Mouse (Mus musculus) hindbrain, embryonic 13.5 days (tissue): ENCODE measurements around the gene Rap1gap2. TPM values are rescaled to one million over a fixed set of nuclear protein-coding genes. Genes with fewer than 3 reads are reported as not detected.
A peak's percentile ranks its signal among the peaks of the same experiment; 100 is the strongest.

Source experiments
- ATAC-seq: fragments of 200-750 bp; cut with Nextera tagmentation; 2 replicates; pipeline ENCODE4 v1.8.0; 2017; ENCODE audit warnings: moderate TSS enrichment; ENCODE audit not compliant: low FRiP score
- H3K27ac ChIP-seq: fragments of 300-500 bp; sonication (generic); 2 replicates; pipeline ENCODE4 v1.5.1; 2015; ENCODE audit warnings: inconsistent platforms, mild to moderate bottlenecking, moderate library complexity
- H3K27me3 ChIP-seq: fragments of 300-500 bp; sonication (generic); 2 replicates; pipeline ENCODE4 v1.6.1; 2015; ENCODE audit warnings: mild to moderate bottlenecking, inconsistent platforms
- H3K36me3 ChIP-seq: fragments of 300-500 bp; sonication (generic); 2 replicates; pipeline ENCODE4 v1.6.1; 2015; ENCODE audit warnings: mild to moderate bottlenecking, inconsistent platforms
- H3K4me1 ChIP-seq: fragments of 300-500 bp; sonication (generic); replicated peaks from 2 replicates; pipeline ENCODE4 v1.6.1; 2015; ENCODE audit warnings: inconsistent platforms
- H3K4me2 ChIP-seq: fragments of 300-500 bp; sonication (generic); 2 replicates; pipeline ENCODE4 v1.6.1; 2015; ENCODE audit warnings: inconsistent platforms, mild to moderate bottlenecking, moderate library complexity
- H3K4me3 ChIP-seq: fragments of 300-500 bp; sonication (generic); 2 replicates; pipeline ENCODE4 v1.5.1; 2015; ENCODE audit warnings: mild to moderate bottlenecking, inconsistent platforms
- H3K9ac ChIP-seq: fragments of 300-500 bp; sonication (generic); 2 replicates; pipeline ENCODE4 v1.6.1; 2015; ENCODE audit warnings: mild to moderate bottlenecking, inconsistent platforms
- H3K9me3 ChIP-seq: fragments of 300-500 bp; sonication (generic); 2 replicates; pipeline ENCODE4 v1.6.1; 2016; ENCODE audit warnings: inconsistent platforms
- WGBS: fragments of 180-500 bp; shearing (Covaris S2); methylation state at CpG from one replicate; pipeline ENCODE4 v1.1.7; 2015; 5-methylcytosine and 5-hydroxymethylcytosine counted together
- polyA plus RNA-seq: library from polyadenylated mRNA; unstranded; fragments of >200 nt; fragmentation: Nextera tagmentation; extraction: Ambion mirVana; gene quantifications from 2 replicates; pipeline ENCODE4 v1.2.1, GENCODE M21; 2015

Rap1gap2 gene
- polyA plus RNA-seq, 1 experiment from 2014 or later = 10.6 TPM

DNA sequence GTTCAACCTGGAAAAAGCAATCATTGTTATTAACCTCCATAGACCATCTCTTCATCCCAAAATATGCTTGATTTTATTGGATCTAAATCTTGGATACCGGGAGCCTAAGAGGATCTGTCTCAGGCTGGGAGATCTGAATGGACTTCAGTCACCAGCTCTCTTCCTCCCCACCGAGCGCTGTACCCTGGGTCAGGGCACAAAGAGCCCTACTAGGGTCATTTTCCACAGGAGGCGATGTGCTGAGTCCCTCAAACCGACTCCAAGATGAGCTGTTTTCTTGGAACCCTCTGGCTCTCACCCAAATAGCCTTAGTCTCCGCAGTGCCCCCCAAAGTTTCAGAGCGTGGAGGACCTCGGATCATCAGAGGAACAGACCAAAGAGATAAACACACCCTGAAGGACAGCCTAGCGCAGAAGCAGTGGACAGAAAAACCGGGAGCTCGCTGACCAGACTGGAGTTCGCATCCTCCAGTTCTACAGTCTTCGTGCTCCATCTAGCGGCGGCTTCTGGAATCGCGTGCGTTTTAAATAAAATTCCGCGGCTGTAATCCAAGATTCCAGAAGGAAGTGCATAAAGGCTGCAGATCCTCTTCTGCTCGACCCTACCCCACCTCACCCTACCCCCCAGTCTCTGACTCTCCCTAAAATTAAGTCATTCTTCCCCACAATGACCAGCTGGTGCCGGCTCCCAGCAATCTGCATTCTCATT, 239.2 kb downstream of the Rap1gap2 start:
- Histone ChIP-seq H3K4me2 (peak overlapping the region; percentile 20; the same call in 1 of the 2 replicates), H3K9ac (no peak overlapping the region), H3K4me1 (no peaks in the 10 kb centered on the region), H3K9me3 (no peaks in the 10 kb centered on the region), H3K36me3 (no peaks in the 10 kb centered on the region), H3K4me3 (no peak overlapping the region), H3K27me3 (peaks cover 18% of the 10 kb centered on the region), H3K27ac (no peak overlapping the region)
- ATAC-seq = peak; percentile 71
- WGBS = 13% methylated on average over 22 of the region's 22 CpGs

GRCm38 (mm10) chr11:74361769-74362168, 248.9 kb downstream of the Rap1gap2 start, which contains the start of gene Olfr412:
Gene Olfr412 (plus strand): TSS chr11:74362069.
- Histone ChIP-seq H3K4me2 (no peak within 1 kb of the TSS), H3K9me3 (peaks cover 3% of the 10 kb centered on the region; the same call in 1 of the 2 replicates), H3K27ac (no peak within 1 kb of the TSS), H3K27me3 (no peaks in the 10 kb centered on the region), H3K36me3 (no peaks in the 10 kb centered on the region), H3K9ac (no peak within 1 kb of the TSS), H3K4me1 (no peaks in the 10 kb centered on the region), H3K4me3 (no peak within 1 kb of the TSS)
- no peak for ATAC-seq
- WGBS = 79% methylated on average over 1 of the region's 1 CpGs

- peaks cover 3% of the 10 kb centered on the region; the same call in 1 of the 2 replicates for H3K9me3 ChIP-seq
- WGBS = 85% methylated on average over 3 of the region's 3 CpGs
- no peaks in the 10 kb centered on the region for H3K27me3 ChIP-seq
- H3K9ac ChIP-seq = no peak within 1 kb of the TSS
- no peak within 1 kb of the TSS for H3K4me3 ChIP-seq
- no peak within 1 kb of the TSS for H3K4me2 ChIP-seq
- ATAC-seq = no peak
- H3K36me3 ChIP-seq = no peaks in the 10 kb centered on the region
- H3K4me1 ChIP-seq = no peaks in the 10 kb centered on the region
- H3K27ac ChIP-seq = no peak within 1 kb of the TSS
Observed at GRCm38 (mm10) chr11:74352550-74352949, 258.2 kb downstream of the Rap1gap2 start, which contains the start of gene Olfr411. Gene Olfr411 (minus strand): TSS chr11:74352650.

DNA sequence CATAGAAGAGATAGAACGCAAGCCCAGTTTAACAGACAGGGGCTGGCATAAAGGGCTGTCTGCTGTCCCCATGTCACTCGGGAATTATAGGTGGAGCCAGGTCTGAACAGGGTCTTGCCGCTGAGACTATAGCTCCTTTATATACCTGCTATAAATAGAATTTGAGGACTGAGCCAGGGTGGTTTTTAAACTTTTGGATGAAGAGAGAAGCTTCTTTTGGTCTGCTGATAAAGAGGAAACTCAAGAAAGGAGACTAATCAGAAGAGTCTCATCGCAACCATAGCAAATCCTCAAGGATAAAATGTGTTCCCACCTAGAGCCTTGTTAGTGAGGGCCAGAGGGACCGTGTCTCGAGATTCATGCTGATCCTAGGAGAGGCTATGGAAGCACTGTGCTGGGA, 272.8 kb downstream of the Rap1gap2 start, which contains the start of gene Olfr410:
Gene Olfr410, minus strand, starts transcription at position 101 of the 400 bp plus-strand sequence.
- Histone ChIP-seq H3K4me2 (no peak within 1 kb of the TSS), H3K27ac (no peak within 1 kb of the TSS), H3K9me3 (0 out of 2 replicates have a peak, but pooled peaks cover 4% of the 10 kb centered on the region), H3K4me3 (no peak within 1 kb of the TSS), H3K27me3 (no peaks in the 10 kb centered on the region), H3K36me3 (no peaks in the 10 kb centered on the region), H3K4me1 (no peaks in the 10 kb centered on the region), H3K9ac (no peak within 1 kb of the TSS)
- no peak for ATAC-seq
- WGBS = 85% methylated on average over 6 of the region's 6 CpGs

Other genes with a start within 250 kb of the Rap1gap2 start
- not detected in 2 replicates for gene Olfr412, start 248.8 kb downstream of the Rap1gap2 start, polyA plus RNA-seq
- gene Ccdc92b, start 8.7 kb upstream of the Rap1gap2 start, polyA plus RNA-seq = 2.0 and 2.1 TPM in 2 replicates
- 14.3 and 16.8 TPM in 2 replicates for gene Cluh, start 38.6 kb upstream of the Rap1gap2 start, polyA plus RNA-seq
- gene Pafah1b1, start 113.8 kb upstream of the Rap1gap2 start, polyA plus RNA-seq = 62.2 and 75.3 TPM in 2 replicates
- gene Mettl16, start 159.9 kb upstream of the Rap1gap2 start, polyA plus RNA-seq = 53.8 and 55.4 TPM in 2 replicates
- 9.0 and 9.1 TPM in 2 replicates for gene Mnt, start 220.0 kb upstream of the Rap1gap2 start, polyA plus RNA-seq